In the genomic region with DNA sequence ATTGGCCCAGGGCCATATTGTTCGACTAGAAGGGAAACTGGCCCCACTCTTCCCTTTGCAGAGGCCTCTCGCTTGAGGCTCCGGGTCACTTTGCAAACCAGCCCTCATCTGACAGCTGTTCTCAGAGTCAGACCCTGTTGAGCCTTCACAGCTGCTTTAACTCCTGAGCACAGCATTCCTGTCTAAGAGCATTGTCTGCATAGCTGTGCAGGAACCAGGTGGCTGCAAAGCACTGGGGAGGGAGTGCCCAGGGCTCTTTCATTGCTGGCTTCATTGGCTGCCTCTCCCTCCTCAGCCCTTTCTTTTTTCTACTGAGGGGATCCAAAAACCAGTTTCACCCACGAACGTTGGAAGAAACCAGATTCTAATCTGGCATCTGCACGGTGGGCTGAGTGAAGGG, we compare ENCODE assay signal across 8 mouse cellular contexts. TPM values are rescaled to one million over a fixed set of nuclear protein-coding genes. Genes with fewer than 3 reads are reported as not detected.
A peak's percentile ranks its signal among the peaks of the same experiment; 100 is the strongest.
DNase-seq lines count a peak whose midpoint lies in the region; ATAC-seq and TF ChIP-seq lines count a peak whose summit lies in the region.

No protein-coding gene starts in this region.

- TF ChIP-seq CTCF in midbrain, postnatal 0 days (IDR thresholded peaks at IDR 0.05) = no peak
- TF ChIP-seq CTCF in lung, postnatal 0 days (IDR thresholded peaks at IDR 0.05) = no peak

- no peak overlapping the region for H3K4me2 ChIP-seq in midbrain, embryonic 14.5 days (ENCODE audit: low read length)
- no peak overlapping the region for H3K4me2 ChIP-seq in midbrain, postnatal 0 days (ENCODE audit: low read depth, low read length, poor library complexity, severe bottlenecking)
- H3K4me2 ChIP-seq in heart, embryonic 15.5 days = peak overlapping the region; percentile 35
- H3K4me2 ChIP-seq in lung, postnatal 0 days (replicated peaks; ENCODE audit: low read depth, low read length) = no peak overlapping the region

- 17% methylated on average over 6 of the region's 6 CpGs for WGBS in midbrain, embryonic 14.5 days
- 18% methylated on average over 6 of the region's 6 CpGs for WGBS in midbrain, postnatal 0 days
- 2% methylated on average over 6 of the region's 6 CpGs for WGBS in heart, embryonic 15.5 days
- WGBS in lung, postnatal 0 days = 10% methylated on average over 6 of the region's 6 CpGs

- ATAC-seq in midbrain, embryonic 14.5 days (ENCODE audit: low FRiP score, low TSS enrichment) = no peak
- ATAC-seq in midbrain, postnatal 0 days (ENCODE audit: low FRiP score) = no peak
- ATAC-seq in heart, embryonic 15.5 days (replicated peaks; ENCODE audit: insufficient number of reproducible peaks, insufficient read depth, low FRiP score, low read depth) = peak; percentile 75
- peak; percentile 49 for ATAC-seq in lung, postnatal 0 days

- TF ChIP-seq EP300 in lung, postnatal 0 days (IDR thresholded peaks at IDR 0.05) = no peak

- H3K4me3 ChIP-seq in midbrain, embryonic 14.5 days (replicated peaks; ENCODE audit: low read depth, low read length) = no peak overlapping the region
- no peak overlapping the region for H3K4me3 ChIP-seq in midbrain, postnatal 0 days (ENCODE audit: low read depth, low read length)
- no peak overlapping the region for H3K4me3 ChIP-seq in heart, embryonic 15.5 days
- no peak overlapping the region for H3K4me3 ChIP-seq in lung, postnatal 0 days (ENCODE audit: low read depth, low read length)

- H3K36me3 ChIP-seq in midbrain, embryonic 14.5 days (ENCODE audit: control insufficient read depth, insufficient read depth, low read length) = no peaks in the 10 kb centered on the region
- H3K36me3 ChIP-seq in midbrain, postnatal 0 days (ENCODE audit: insufficient read depth, low read length) = no peaks in the 10 kb centered on the region
- peaks cover 40% of the 10 kb centered on the region for H3K36me3 ChIP-seq in heart, embryonic 15.5 days
- H3K36me3 ChIP-seq in lung, postnatal 0 days (ENCODE audit: insufficient read depth, low read length) = peaks cover 36% of the 10 kb centered on the region

- peak; percentile 14 for DNase-seq in midbrain, embryonic 14.5 days
- DNase-seq in midbrain, postnatal 0 days (ENCODE audit: low spot score) = no peak
- peak; percentile 56 for DNase-seq in lung, postnatal 0 days (ENCODE audit: low spot score)
- DNase-seq in thymus, postnatal 36 days = peak; percentile 65 to 83
- no peak for DNase-seq in right cerebral cortex, postnatal 36 days (ENCODE audit: low spot score in 2 of 2)
- no peak for DNase-seq in adrenal gland, postnatal 36 days
- no peak for DNase-seq in adrenal gland, adult 18-20 months (ENCODE audit: low spot score in 2 of 2)

- H3K4me1 ChIP-seq in midbrain, embryonic 14.5 days (ENCODE audit: control insufficient read depth, insufficient read depth, low read length) = peaks cover 13% of the 10 kb centered on the region
- peaks cover 6% of the 10 kb centered on the region; the same call in 1 of the 2 replicates for H3K4me1 ChIP-seq in midbrain, postnatal 0 days (ENCODE audit: insufficient read depth, low read length)
- peaks cover 71% of the 10 kb centered on the region for H3K4me1 ChIP-seq in heart, embryonic 15.5 days (replicated peaks)
- peaks cover 15% of the 10 kb centered on the region for H3K4me1 ChIP-seq in lung, postnatal 0 days (ENCODE audit: insufficient read depth, low read depth, low read length)

- no peak overlapping the region for H3K9ac ChIP-seq in midbrain, embryonic 14.5 days (replicated peaks; ENCODE audit: low read length)
- H3K9ac ChIP-seq in midbrain, postnatal 0 days (replicated peaks; ENCODE audit: low read length, poor library complexity, severe bottlenecking) = no peak overlapping the region
- H3K9ac ChIP-seq in heart, embryonic 15.5 days = no peak overlapping the region
- no peak overlapping the region for H3K9ac ChIP-seq in lung, postnatal 0 days (replicated peaks; ENCODE audit: low read depth)

- H3K9me3 ChIP-seq in midbrain, embryonic 14.5 days (ENCODE audit: control insufficient read depth, low read length) = no peaks in the 10 kb centered on the region
- no peaks in the 10 kb centered on the region for H3K9me3 ChIP-seq in midbrain, postnatal 0 days (ENCODE audit: low read length)
- H3K9me3 ChIP-seq in heart, embryonic 15.5 days (replicated peaks) = no peaks in the 10 kb centered on the region
- no peaks in the 10 kb centered on the region for H3K9me3 ChIP-seq in lung, postnatal 0 days (ENCODE audit: low read length)

- H3K27ac ChIP-seq in midbrain, embryonic 14.5 days (replicated peaks; ENCODE audit: low read depth, low read length) = no peak overlapping the region
- no peak overlapping the region for H3K27ac ChIP-seq in midbrain, postnatal 0 days (ENCODE audit: low read depth, low read length)
- peak overlapping the region; percentile 91 for H3K27ac ChIP-seq in heart, embryonic 15.5 days
- peak overlapping the region; percentile 47; the same call in 1 of the 2 replicates for H3K27ac ChIP-seq in lung, postnatal 0 days (ENCODE audit: low read length)

- H3K27me3 ChIP-seq in midbrain, embryonic 14.5 days (ENCODE audit: control insufficient read depth, insufficient read depth, low read length) = no peaks in the 10 kb centered on the region
- no peaks in the 10 kb centered on the region for H3K27me3 ChIP-seq in midbrain, postnatal 0 days (ENCODE audit: insufficient read depth, low read length)
- H3K27me3 ChIP-seq in heart, embryonic 15.5 days = no peaks in the 10 kb centered on the region
- H3K27me3 ChIP-seq in lung, postnatal 0 days (replicated peaks; ENCODE audit: insufficient read depth, low read length) = no peaks in the 10 kb centered on the region

RNA-seq across cellular contexts. Expression of gene Anxa2, which starts 17.5 kb away (rescaled TPM):
- 48.8 and 105 TPM in 2 replicates for polyA plus RNA-seq in midbrain, embryonic 14.5 days (2014; fragmentation: Nextera tagmentation; extraction: Ambion mirVana)
- 68.4 and 73.2 TPM in 2 replicates for total RNA-seq in midbrain, postnatal 0 days (2014; rRNA removed)
- polyA plus RNA-seq in midbrain, postnatal 0 days (2015; fragmentation: Nextera tagmentation; extraction: Ambion mirVana) = 69.2 and 79.1 TPM in 2 replicates
- 544 and 629 TPM in 2 replicates for polyA plus RNA-seq in heart, embryonic 15.5 days (2015; fragmentation: Nextera tagmentation; extraction: Ambion mirVana)
- 1,095 and 1,144 TPM in 2 replicates for polyA plus RNA-seq in lung, postnatal 0 days (2015; fragmentation: Nextera tagmentation; extraction: Ambion mirVana)
- 100 to 1,000 TPM; 396 to 515 TPM for total RNA-seq in adrenal gland, postnatal 36 days (2021)
- total RNA-seq in adrenal gland, adult 18-20 months (2021) = 100 to 1,000 TPM; 340 to 537 TPM

Comparison
In these comparisons a context has a peak if more than half of its experiments do, and no peak if none do; other contexts are left out.
1. DNase-seq: peak in midbrain, embryonic 14.5 days (single experiment), lung, postnatal 0 days (single experiment) and thymus, postnatal 36 days (2 of 2); none in midbrain, postnatal 0 days (single experiment), right cerebral cortex, postnatal 36 days (0 of 2), adrenal gland, postnatal 36 days (0 of 2) and adrenal gland, adult 18-20 months (0 of 2).
2. ATAC-seq: peak in heart, embryonic 15.5 days (single experiment) and lung, postnatal 0 days (single experiment); none in midbrain, embryonic 14.5 days (single experiment) and midbrain, postnatal 0 days (single experiment).
3. H3K27ac ChIP-seq: peak in heart, embryonic 15.5 days (single experiment) and lung, postnatal 0 days (single experiment); none in midbrain, embryonic 14.5 days (single experiment) and midbrain, postnatal 0 days (single experiment).